Mouse (Mus musculus): Measurements from ENCODE around the gene Dcpp1. TPM values are rescaled to one million over a fixed set of nuclear protein-coding genes. Genes with fewer than 3 reads are reported as not detected.
A peak's percentile ranks its signal among the peaks of the same experiment; 100 is the strongest.
"Not testable (repeated sequence)": the region's sequence is repeated elsewhere in the genome, so short reads cannot be mapped to it uniquely, and the experiment has no call there.

Dcpp1 gene
- not detected in 2 replicates for polyA plus RNA-seq (2015; fragmentation: Nextera tagmentation; extraction: Ambion mirVana)

DNA sequence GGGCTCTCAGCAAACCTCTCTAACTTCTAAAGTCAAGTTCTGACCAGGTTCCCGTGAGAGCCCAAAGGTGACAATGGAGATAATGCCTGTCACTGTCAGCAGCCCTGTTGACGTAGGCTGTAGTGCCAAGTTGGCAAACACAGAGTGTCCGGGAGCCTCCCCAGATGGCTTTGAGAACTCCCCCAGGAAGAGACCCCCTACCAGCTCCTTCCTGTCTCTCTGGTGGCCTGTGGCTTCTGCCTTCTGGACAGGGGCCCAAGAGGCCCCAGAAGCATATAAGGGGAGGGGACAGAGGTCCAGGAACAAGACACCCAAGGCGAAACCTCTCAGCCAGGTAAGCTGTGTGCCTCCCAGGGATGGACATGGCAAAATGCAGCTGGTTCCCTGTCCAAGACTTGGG is at the start of gene Dcpp1, which contains the start of gene Dcpp2:
Gene Dcpp1 (plus strand): TSS at position 301 of the 400 bp plus-strand sequence.
Gene Dcpp2 (plus strand): TSS at position 305 of the 400 bp plus-strand sequence.
- H3K9ac ChIP-seq (ENCODE audit: low read length); H3K36me3 ChIP-seq (ENCODE audit: control insufficient read depth, insufficient read depth, low read length); H3K9me3 ChIP-seq (replicated peaks; ENCODE audit: control insufficient read depth, low read length); H3K4me1 ChIP-seq (ENCODE audit: control insufficient read depth, insufficient read depth, low read length); H3K27ac ChIP-seq (ENCODE audit: low read length); H3K27me3 ChIP-seq (ENCODE audit: control insufficient read depth, insufficient read depth, low read length); H3K4me3 ChIP-seq (replicated peaks; ENCODE audit: low read length); H3K4me2 ChIP-seq (ENCODE audit: low read depth, low read length); ATAC-seq (ENCODE audit: insufficient read depth, low FRiP score): not testable (repeated sequence)
- 61% methylated on average over 4 of the region's 4 CpGs for WGBS

DNA sequence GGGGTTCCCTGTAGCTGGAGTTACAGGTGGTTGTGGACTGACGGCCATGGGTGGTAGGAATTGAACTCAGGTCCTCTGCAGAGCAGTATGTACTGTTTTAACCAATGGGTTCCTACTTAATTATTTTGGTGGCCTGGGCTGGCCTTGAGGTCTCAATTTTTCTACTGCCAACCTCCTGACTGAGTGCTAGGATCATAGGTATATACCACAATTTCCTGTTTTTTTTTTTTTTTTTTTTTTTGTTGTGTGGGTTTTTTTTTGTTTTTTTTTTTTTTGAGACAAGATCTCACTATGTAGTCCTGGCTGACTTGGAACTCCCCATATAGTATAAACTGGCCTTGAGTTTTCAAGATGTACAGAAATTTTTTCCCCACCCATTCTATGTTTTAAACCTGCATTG is 49.5 kb upstream of the Dcpp1 start:
- Histone ChIP-seq H3K9me3 (replicated peaks; ENCODE audit: control insufficient read depth, low read length) (no peaks in the 10 kb centered on the region), H3K4me3 (replicated peaks; ENCODE audit: low read length) (no peak overlapping the region), H3K4me1 (ENCODE audit: control insufficient read depth, insufficient read depth, low read length) (peaks cover 14% of the 10 kb centered on the region), H3K27ac (ENCODE audit: low read length) (no peak overlapping the region), H3K4me2 (ENCODE audit: low read depth, low read length) (no peak overlapping the region), H3K27me3 (ENCODE audit: control insufficient read depth, insufficient read depth, low read length) (peaks cover 7% of the 10 kb centered on the region), H3K9ac (ENCODE audit: low read length) (no peak overlapping the region), H3K36me3 (ENCODE audit: control insufficient read depth, insufficient read depth, low read length) (peaks cover 3% of the 10 kb centered on the region; the same call in 1 of the 2 replicates)
- no peak for ATAC-seq (ENCODE audit: insufficient read depth, low FRiP score)
- 90% methylated on average over 1 of the region's 1 CpGs for WGBS

DNA sequence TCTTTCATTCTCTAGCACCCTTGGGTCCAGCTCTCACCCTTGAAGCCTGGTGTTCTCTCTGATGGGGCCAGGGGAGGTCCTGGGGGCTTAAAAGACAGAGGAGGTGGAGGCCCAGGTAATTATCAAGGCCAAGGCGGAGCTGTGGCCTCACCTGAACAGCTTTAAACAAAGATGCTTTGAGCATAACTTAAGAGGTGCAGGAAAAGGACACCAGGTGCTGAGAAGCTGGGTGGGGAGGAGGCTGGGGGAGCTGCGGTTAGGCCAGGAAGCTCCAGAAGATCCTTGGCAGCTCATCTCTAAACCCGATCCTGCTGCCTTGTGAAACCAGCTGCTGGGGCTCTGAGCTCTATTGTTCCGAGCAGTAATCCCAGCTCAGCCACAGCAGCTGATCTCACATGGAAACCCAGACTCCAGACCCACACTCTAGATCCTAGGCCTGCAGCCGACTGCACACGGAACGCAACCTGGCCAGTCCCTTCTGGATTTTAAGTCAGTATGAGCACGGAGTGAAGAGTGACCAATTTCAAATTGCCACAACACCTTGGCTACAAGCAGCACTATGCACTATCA is 44.6 kb upstream of the Dcpp1 start, which contains the start of gene Prss33:
Gene Prss33 (minus strand): TSS at position 51 of the 570 bp plus-strand sequence.
- peaks cover 7% of the 10 kb centered on the region for H3K27me3 ChIP-seq (ENCODE audit: control insufficient read depth, insufficient read depth, low read length)
- no peak for ATAC-seq (ENCODE audit: insufficient read depth, low FRiP score)
- 56% methylated on average over 8 of the region's 8 CpGs for WGBS

DNA sequence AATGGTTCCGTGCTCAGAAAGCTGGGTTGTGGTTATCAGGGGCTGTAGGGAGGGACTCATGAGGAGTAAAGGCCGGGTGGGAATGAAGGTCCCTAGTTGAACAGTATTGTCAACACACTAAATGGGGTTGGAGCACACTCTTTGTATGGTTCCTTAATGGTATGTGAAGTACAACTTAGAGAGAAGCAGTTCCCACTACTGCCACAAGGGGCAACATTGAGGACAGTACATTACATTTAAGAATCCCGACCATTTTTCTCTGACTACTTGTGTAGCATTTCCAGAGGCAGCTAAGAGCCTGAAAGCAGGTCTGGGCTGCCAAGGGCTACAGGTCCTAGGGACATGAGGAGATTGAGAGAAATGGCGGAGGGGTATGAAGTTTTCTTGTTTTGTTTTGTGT is 39.5 kb upstream of the Dcpp1 start:
- 0 out of 2 replicates have a peak, but pooled peaks have one; percentile 4 for ATAC-seq (ENCODE audit: insufficient read depth, low FRiP score)
- H3K27ac ChIP-seq (ENCODE audit: low read length) = peak overlapping the region; percentile 40
- H3K4me2 ChIP-seq (ENCODE audit: low read depth, low read length) = no peak overlapping the region

More for the DNA sequence above, 44.6 kb upstream of the Dcpp1 start, which contains the start of gene Prss33:
- Histone ChIP-seq H3K9ac (ENCODE audit: low read length) (no peak within 1 kb of the TSS), H3K9me3 (replicated peaks; ENCODE audit: control insufficient read depth, low read length) (no peaks in the 10 kb centered on the region), H3K36me3 (ENCODE audit: control insufficient read depth, insufficient read depth, low read length) (no peaks in the 10 kb centered on the region), H3K4me3 (replicated peaks; ENCODE audit: low read length) (no peak within 1 kb of the TSS), H3K4me1 (ENCODE audit: control insufficient read depth, insufficient read depth, low read length) (no peaks in the 10 kb centered on the region), H3K27ac (ENCODE audit: low read length) (no peak within 1 kb of the TSS), H3K4me2 (ENCODE audit: low read depth, low read length) (no peak within 1 kb of the TSS)

DNA sequence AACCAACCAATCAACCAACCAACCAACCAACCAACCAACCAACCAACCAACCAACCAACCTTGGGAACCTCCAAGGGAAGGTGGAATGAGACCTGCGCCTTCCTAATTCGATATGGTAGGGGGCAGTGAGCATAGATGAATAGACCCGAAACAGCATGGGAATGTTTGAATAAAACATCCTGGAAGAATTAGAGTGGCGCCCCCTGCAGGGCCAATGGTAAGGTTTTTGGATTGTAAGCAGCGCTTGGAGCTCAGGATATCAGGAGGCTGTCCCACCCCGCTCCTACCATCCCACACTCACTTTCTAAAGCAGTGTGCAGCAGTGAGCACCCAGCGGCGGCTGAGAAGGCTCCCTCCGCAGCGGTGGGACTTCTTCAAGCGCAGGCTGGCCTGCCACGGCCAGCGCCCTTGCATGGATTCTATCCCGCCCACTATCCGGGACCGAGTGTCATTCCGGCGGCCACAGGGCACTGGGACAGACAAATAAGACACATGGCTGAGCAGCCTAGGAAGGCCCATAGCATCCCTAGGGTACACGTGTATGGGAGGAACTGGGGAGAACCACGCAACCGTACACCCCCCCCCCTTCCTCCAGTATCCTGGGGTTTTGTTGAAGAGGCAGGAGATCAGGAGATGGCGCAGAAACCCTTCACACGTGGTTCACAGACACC is 37.4 kb upstream of the Dcpp1 start:
- no peak overlapping the region for H3K9ac ChIP-seq (ENCODE audit: low read length)
- ATAC-seq (ENCODE audit: insufficient read depth, low FRiP score) = no peak
- H3K36me3 ChIP-seq (ENCODE audit: control insufficient read depth, insufficient read depth, low read length) = no peaks in the 10 kb centered on the region
- 50% methylated on average over 23 of the region's 23 CpGs for WGBS
- no peaks in the 10 kb centered on the region for H3K4me1 ChIP-seq (ENCODE audit: control insufficient read depth, insufficient read depth, low read length)
- H3K9me3 ChIP-seq (replicated peaks; ENCODE audit: control insufficient read depth, low read length) = no peaks in the 10 kb centered on the region
- no peak overlapping the region for H3K4me2 ChIP-seq (ENCODE audit: low read depth, low read length)
- no peak overlapping the region for H3K4me3 ChIP-seq (replicated peaks; ENCODE audit: low read length)
- no peak overlapping the region for H3K27ac ChIP-seq (ENCODE audit: low read length)
- H3K27me3 ChIP-seq (ENCODE audit: control insufficient read depth, insufficient read depth, low read length) = no peaks in the 10 kb centered on the region

More for the DNA sequence above, 39.5 kb upstream of the Dcpp1 start:
- H3K36me3 ChIP-seq (ENCODE audit: control insufficient read depth, insufficient read depth, low read length) = no peaks in the 10 kb centered on the region
- no peak overlapping the region for H3K9ac ChIP-seq (ENCODE audit: low read length)
- H3K9me3 ChIP-seq (replicated peaks; ENCODE audit: control insufficient read depth, low read length) = no peaks in the 10 kb centered on the region
- no peak overlapping the region for H3K4me3 ChIP-seq (replicated peaks; ENCODE audit: low read length)
- no peaks in the 10 kb centered on the region for H3K27me3 ChIP-seq (ENCODE audit: control insufficient read depth, insufficient read depth, low read length)
- WGBS = 32% methylated on average over 4 of the region's 4 CpGs
- no peaks in the 10 kb centered on the region for H3K4me1 ChIP-seq (ENCODE audit: control insufficient read depth, insufficient read depth, low read length)

DNA sequence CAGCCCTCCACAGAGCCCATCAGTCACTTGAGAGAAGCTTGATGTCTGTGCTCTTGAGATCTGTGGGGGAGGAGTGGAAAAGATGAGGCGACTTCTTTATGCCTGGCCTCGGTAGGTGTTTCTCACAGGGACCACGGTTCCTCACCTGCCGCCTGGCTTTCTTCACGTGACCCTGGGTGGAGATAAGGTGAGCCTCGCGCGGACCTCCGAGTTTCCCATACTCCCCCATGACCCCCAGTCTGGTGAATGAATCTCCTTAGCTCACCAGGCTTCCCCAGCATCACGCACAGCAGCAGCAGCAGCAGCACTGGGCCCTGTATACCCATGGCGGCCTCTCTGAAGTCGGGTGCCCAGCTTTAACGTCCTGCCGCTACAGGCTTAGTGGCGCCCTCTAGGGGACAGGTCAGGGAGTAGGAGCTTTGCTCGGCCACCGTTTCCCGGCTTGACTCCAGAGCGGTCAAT is 36.8 kb upstream of the Dcpp1 start, which contains the start of the genes Prss32 and Prss41:
Gene Prss32 (plus strand): TSS at position 44 of the 462 bp plus-strand sequence.
Gene Prss41 (minus strand): TSS at position 361 of the 462 bp plus-strand sequence.
- 13% methylated on average over 19 of the region's 19 CpGs for WGBS
- no peak within 1 kb of the TSS for H3K4me3 ChIP-seq (replicated peaks; ENCODE audit: low read length)
- H3K4me1 ChIP-seq (ENCODE audit: control insufficient read depth, insufficient read depth, low read length) = no peaks in the 10 kb centered on the region
- H3K36me3 ChIP-seq (ENCODE audit: control insufficient read depth, insufficient read depth, low read length) = no peaks in the 10 kb centered on the region
- peak within 1 kb of the TSS; percentile 30; the same call in 1 of the 2 replicates for H3K4me2 ChIP-seq (ENCODE audit: low read depth, low read length)
- no peaks in the 10 kb centered on the region for H3K27me3 ChIP-seq (ENCODE audit: control insufficient read depth, insufficient read depth, low read length)
- H3K9ac ChIP-seq (ENCODE audit: low read length) = no peak within 1 kb of the TSS
- no peak within 1 kb of the TSS for H3K27ac ChIP-seq (ENCODE audit: low read length)
- no peaks in the 10 kb centered on the region for H3K9me3 ChIP-seq (replicated peaks; ENCODE audit: control insufficient read depth, low read length)
- no peak for ATAC-seq (ENCODE audit: insufficient read depth, low FRiP score)

DNA sequence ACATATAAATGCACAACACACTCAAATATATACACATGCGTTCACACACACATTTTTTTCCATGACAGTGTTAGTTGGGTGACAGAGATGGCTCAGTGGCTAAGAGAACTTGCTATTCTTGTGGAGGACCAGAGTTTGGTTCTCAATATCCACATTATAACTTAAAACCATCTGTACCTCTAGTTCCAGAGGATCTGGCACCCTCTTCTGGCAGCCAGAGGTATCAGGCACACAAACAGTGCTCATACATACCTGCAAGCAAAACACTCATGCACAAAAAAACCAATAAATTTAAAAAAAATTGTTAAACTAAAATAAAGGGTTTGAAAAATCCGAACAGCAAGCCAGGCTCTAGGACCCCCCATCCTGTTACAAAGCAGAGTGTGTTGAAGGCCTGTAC is 30.6 kb upstream of the Dcpp1 start:
- Histone ChIP-seq H3K36me3 (ENCODE audit: control insufficient read depth, insufficient read depth, low read length) (no peaks in the 10 kb centered on the region), H3K4me2 (ENCODE audit: low read depth, low read length) (no peak overlapping the region), H3K27ac (ENCODE audit: low read length) (no peak overlapping the region), H3K9me3 (replicated peaks; ENCODE audit: control insufficient read depth, low read length) (no peaks in the 10 kb centered on the region), H3K9ac (ENCODE audit: low read length) (no peak overlapping the region), H3K4me3 (replicated peaks; ENCODE audit: low read length) (no peak overlapping the region), H3K4me1 (ENCODE audit: control insufficient read depth, insufficient read depth, low read length) (no peaks in the 10 kb centered on the region), H3K27me3 (ENCODE audit: control insufficient read depth, insufficient read depth, low read length) (no peaks in the 10 kb centered on the region)
- no peak for ATAC-seq (ENCODE audit: insufficient read depth, low FRiP score)
- 68% methylated on average over 2 of the region's 2 CpGs for WGBS

DNA sequence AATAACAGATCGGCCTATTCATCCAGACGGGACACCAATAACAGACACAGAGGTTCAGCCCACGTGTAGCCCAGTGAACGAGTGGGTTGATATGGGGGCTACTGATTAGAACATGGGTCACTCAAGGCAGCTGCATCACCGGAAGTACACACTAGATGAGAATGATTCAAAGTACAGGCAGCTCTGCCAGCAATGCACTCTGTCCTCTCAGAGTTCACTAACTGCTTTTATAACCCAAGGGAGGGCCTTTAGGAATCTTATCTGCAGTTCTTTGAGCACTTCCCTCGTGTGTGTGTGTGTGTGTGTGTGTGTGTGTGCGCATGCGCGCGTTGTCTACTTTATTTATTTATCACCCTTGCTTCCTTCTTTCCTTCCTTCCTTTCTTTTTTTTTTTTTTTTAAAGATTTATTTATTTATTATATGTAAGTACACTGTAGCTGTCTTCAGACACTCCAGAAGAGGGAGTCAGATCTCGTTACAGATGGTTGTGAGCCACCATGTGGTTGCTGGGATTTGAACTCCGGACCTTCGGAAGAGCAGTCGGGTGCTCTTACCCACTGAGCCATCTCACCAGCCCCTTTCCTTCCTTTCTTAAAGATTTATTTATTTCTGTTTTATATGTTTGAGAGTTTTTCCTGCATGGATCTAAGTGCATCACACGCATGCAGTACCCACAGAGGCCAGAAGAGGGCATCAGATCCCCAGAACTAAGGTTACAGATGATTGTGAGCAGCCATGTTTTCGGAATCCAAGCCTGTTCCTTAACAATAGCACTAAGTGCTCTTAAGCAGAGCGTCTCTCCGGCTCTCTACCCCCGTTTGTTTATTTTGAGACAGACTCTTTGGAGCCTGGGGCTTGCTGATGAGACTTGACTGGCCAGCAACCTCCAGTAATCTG is 29.6 kb upstream of the Dcpp1 start:
- no peaks in the 10 kb centered on the region for H3K4me1 ChIP-seq (ENCODE audit: control insufficient read depth, insufficient read depth, low read length)
- no peak; the same call in 1 of the 2 replicates for ATAC-seq (ENCODE audit: insufficient read depth, low FRiP score)
- 52% methylated on average over 18 of the region's 19 CpGs for WGBS
- no peak overlapping the region for H3K9ac ChIP-seq (ENCODE audit: low read length)
- no peaks in the 10 kb centered on the region for H3K27me3 ChIP-seq (ENCODE audit: control insufficient read depth, insufficient read depth, low read length)
- no peak overlapping the region for H3K4me3 ChIP-seq (replicated peaks; ENCODE audit: low read length)
- H3K27ac ChIP-seq (ENCODE audit: low read length) = no peak overlapping the region
- H3K4me2 ChIP-seq (ENCODE audit: low read depth, low read length) = no peak overlapping the region
- H3K36me3 ChIP-seq (ENCODE audit: control insufficient read depth, insufficient read depth, low read length) = no peaks in the 10 kb centered on the region
- no peaks in the 10 kb centered on the region for H3K9me3 ChIP-seq (replicated peaks; ENCODE audit: control insufficient read depth, low read length)
